Mouse (Mus musculus) yolk sac, embryonic 10.5 days (tissue): ENCODE data around the gene 1700018B08Rik.
A peak's percentile ranks its signal among the peaks of the same experiment; 100 is the strongest.

ENCODE experiments used
- DNase-seq: peaks from one replicate; pipeline ENCODE4 v3.0.0-alpha.2; 2017; ENCODE audit warnings: low spot score

1700018B08Rik gene

GRCm38 (mm10) chr8:121561636-121562345 lies 17.7 kb upstream of the 1700018B08Rik start:
- no peak for DNase-seq

- DNase-seq: no peak
Measured at GRCm38 (mm10) chr8:121560432-121561100, 16.4 kb upstream of the 1700018B08Rik start.

- no peak for DNase-seq
Measured at GRCm38 (mm10) chr8:121559801-121560200, 15.7 kb upstream of the 1700018B08Rik start.

GRCm38 (mm10) chr8:121558538-121558937 lies 14.4 kb upstream of the 1700018B08Rik start:
- no peak for DNase-seq

GRCm38 (mm10) chr8:121557746-121558145 lies 13.6 kb upstream of the 1700018B08Rik start:
- DNase-seq: no peak

GRCm38 (mm10) chr8:121553831-121554475 lies 9.8 kb upstream of the 1700018B08Rik start:
- DNase-seq: no peak

- DNase-seq: no peak
Measured at GRCm38 (mm10) chr8:121552506-121552905, 8.4 kb upstream of the 1700018B08Rik start.

- no peak for DNase-seq
Measured at GRCm38 (mm10) chr8:121551065-121551985, 7.2 kb upstream of the 1700018B08Rik start.

- no peak for DNase-seq
Measured at GRCm38 (mm10) chr8:121550056-121550455, 5.9 kb upstream of the 1700018B08Rik start.

GRCm38 (mm10) chr8:121547132-121547531 lies 3.0 kb upstream of the 1700018B08Rik start:
- peak; percentile 56 for DNase-seq

- no peak for DNase-seq
Measured at GRCm38 (mm10) chr8:121544936-121545335, 816 bp upstream of the 1700018B08Rik start.

- no peak for DNase-seq
Measured at GRCm38 (mm10) chr8:121542901-121543300, 1.2 kb downstream of the 1700018B08Rik start.

- no peak for DNase-seq
Measured at GRCm38 (mm10) chr8:121541862-121542261, 2.3 kb downstream of the 1700018B08Rik start.

- DNase-seq: peak; percentile 19
Measured at GRCm38 (mm10) chr8:121532381-121532780, 11.7 kb downstream of the 1700018B08Rik start.

GRCm38 (mm10) chr8:121530639-121531038 lies 13.5 kb downstream of the 1700018B08Rik start:
- DNase-seq: no peak

- DNase-seq: no peak
Measured at GRCm38 (mm10) chr8:121528790-121529189, 15.3 kb downstream of the 1700018B08Rik start.

- no peak for DNase-seq
Measured at GRCm38 (mm10) chr8:121527751-121528150, 16.4 kb downstream of the 1700018B08Rik start.

GRCm38 (mm10) chr8:121526811-121527550 lies 17.1 kb downstream of the 1700018B08Rik start:
- DNase-seq: no peak

GRCm38 (mm10) chr8:121525111-121525818 lies 18.9 kb downstream of the 1700018B08Rik start:
- no peak for DNase-seq

GRCm38 (mm10) chr8:121513429-121513828 lies 30.7 kb downstream of the 1700018B08Rik start:
- DNase-seq: peak; percentile 66
